Mouse (Mus musculus) urinary bladder, postnatal 14 days (tissue): Measurements from ENCODE around the gene Gpr160.
"Not testable (repeated sequence)": the region's sequence is repeated elsewhere in the genome, so short reads cannot be mapped to it uniquely, and the experiment has no call there.

ENCODE experiments used
- DNase-seq: peaks from one replicate; pipeline ENCODE4 v3.0.0; 2021; ENCODE audit warnings: low spot score

Gene Gpr160

DNA sequence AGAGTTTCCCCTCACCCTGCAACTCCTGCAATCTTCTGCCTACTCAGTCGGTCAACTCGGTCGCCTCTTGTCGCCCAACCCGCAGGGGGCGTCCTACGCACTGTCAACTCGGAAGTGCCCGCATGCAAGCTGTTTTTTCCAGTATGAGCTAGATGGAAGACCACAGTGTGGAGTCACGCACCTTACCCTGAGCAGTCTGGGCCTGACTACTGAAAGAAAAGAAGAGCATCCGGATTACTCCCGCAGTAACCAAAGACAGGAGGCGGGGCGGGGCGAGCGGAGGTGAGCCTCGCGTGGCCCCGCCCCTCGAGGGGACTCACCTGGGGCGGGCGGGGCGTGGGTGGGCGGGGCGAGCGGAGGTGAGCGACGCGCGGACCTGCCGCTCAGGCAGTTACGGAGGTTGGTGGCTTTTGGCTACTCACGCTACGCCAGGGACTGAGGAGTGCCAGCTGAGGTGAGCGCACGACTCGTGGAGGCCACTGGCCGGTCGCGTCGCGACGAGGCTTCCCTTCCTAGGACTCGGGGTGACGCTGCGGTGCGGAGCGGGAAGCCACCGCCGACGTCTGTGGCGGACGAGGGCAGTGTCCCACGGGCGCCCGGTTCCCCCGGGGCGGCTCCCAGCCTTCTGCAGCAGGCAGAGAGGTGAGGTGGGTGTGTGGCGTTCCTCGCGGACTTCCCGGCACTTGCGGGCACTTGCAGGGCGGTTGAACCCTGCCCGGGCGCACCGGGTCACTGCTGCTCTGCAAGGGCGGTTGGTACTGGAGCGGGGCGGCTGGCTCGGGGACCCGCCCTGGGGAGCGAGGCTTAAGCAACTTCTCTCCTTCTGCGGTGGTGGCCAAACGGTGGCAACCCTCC, at the start of gene Gpr160:
TSS of gene Gpr160 (plus strand) at position 347 of the 855 bp plus-strand sequence.
- peak; percentile 74 for DNase-seq

DNA sequence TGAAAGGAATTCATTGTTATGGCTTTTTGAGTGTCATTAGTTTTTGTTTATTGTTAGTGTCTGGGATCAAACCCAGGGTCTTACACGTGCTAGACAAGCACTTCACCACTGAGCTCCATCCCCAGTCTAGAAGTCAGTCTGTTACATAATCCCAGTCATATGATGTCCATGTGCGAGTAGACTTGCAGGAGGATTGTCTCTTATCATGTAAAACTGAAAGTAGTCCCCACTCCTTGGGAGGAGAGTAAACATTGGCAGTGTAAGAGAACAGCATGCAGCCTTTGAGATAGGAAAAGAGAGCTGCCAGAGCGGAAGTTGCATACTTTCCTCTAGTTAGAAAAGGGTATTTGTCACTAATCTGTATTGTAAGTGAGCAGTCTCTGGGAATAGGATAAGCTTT, 42.9 kb upstream of the Gpr160 start:
- DNase-seq: no peak

DNA sequence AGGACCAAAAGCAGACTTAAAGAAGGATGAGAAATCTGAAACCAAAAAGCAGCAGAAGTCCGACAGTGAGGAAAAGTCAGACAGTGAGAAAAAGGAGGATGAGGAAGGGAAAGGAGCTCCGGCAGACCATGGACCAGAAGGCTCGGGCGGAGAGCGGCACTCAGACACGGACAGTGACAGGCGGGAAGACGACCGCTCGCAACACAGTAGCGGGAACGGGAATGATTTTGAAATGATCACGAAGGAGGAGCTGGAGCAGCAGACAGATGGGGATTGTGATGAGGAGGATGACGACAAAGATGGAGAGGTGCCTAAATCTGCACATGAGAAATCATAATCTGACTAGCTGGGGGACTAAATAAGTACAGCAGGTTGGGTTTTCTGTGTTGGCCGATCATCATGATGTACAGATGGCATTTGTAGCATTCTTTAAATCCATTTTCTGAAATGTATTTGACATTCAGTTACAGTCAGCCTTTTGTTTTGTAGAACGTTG, 37.1 kb upstream of the Gpr160 start:
- no peak for DNase-seq

DNA sequence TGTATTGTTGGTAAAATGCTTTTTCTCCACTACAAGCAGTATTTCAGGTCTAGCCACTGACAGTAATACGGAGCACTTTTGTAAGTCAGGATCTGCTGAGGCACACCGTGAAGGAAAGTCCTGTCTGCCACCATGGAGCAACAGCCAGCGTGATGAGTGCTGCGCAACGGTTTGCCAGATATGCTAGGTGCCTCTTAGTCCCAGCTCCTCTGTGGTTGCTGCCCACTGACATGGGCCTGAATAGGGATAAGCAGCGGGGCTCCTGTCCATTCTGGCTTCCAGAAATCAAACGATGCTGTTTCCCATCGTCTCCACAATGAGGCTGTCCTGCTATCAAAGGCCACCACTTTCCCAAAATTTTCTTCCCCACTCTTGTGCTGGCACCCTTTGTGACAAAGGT, 33.6 kb upstream of the Gpr160 start:
- DNase-seq: no peak

DNA sequence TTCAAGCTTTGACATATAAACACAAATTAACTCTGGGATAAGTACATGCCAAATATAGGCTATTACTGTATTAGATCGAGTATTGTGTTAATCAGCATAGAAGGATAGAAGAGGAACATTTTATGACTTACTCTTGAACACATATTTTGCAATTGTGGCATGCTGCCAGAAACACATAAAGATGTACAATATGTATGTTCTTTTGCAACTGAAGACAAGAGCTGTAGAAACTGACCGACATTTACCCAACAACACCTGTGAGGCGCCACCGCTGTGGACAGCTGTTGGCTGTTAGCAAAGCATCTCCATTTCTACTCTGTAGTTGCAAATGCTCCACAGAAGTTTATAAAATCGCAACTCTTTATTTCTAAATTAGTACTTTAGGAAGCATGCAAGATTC, 29.7 kb upstream of the Gpr160 start:
- no peak for DNase-seq

DNA sequence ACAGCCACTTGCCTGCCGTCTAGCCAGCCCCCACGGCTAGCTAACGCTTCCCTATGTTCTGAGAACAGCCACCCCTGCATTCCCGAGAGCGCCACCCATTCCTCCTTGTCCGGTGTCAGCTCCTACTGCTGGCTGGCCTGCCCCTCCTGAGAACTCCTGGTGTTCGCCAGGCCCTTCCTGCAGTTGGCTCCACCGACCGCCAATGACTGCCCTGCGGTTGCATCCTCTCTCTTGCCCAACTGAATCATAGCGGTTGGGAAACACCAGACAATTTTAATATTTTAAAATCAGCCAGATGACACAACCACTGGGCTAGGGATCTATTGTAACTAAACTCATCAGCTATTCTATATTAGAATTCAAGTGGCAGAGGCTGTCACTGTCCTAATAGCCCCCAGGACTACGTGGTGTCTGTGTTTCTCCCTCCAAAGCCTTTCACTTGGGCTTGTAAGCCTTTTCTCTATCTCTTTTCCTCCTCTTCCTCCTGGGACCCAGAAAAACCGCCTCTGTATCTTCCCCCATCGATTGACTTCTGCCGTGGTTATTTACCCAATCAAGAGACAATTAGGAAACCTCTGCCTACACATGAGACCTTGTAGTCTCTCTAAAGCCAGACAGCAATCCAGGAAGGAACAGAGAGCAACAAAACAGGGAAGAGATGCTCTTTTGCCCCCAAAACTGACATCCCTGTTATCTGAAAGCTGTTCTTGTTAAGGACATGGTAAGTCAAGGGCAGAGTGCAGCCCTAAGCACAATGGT, 23.7 kb upstream of the Gpr160 start:
- no peak for DNase-seq

DNA sequence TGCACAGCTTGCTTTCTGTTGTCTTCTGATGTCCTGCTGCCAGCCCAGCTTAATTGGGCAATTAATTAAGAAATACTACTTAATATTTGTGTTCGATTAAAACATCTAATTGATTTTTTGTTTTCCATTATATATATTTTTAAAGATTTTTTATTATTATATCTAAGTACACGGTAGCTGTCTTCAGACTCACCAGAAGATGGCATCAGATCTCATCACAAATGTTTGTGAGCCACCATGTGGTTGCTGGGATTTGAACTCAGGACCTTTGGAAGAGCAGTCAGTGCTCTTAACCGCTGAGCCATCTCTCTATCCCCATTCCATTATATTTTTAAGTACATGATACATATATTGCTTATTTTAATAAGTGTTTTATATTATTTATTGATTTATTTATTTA, 22.5 kb upstream of the Gpr160 start:
- DNase-seq: no peak

DNA sequence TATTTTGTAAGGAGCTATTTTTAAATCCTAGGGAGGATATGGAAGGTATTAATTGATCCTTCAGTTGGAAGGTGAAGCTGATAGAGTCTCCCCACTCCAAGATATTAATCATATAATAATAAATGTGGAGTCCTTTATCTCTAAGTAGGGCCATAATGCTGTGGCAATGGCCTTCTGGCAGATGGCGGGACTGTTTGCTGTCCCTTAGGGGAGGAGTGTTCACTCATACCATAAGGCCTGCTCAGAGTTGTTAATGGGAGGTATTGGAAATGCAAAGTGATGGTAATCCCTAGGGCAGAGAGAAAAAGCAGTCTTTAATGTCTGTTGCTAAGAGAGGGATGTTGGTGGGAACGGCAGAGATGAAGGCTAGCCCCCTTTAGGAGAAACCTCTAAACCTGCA, 10.0 kb upstream of the Gpr160 start:
- no peak for DNase-seq

DNA sequence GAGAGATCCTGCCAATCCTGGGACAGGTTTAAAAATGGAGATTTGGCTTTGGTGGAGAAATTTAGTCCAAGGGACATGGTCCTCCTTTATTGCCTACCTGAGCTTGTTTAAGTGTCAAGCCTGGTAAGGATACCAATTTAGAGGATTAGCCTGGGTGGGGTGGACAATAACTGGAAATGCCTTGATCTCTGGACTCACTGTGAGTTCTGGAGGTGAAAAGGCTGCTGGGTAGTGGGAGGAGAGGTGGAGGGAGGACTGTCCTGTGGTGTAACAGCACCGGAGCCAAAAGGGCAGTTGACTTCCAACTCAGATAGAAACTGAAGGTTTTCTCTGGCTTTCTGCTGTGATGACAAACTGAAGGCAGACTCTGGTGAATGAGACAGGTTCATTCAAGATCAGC, 8.3 kb upstream of the Gpr160 start:
- DNase-seq: no peak

DNA sequence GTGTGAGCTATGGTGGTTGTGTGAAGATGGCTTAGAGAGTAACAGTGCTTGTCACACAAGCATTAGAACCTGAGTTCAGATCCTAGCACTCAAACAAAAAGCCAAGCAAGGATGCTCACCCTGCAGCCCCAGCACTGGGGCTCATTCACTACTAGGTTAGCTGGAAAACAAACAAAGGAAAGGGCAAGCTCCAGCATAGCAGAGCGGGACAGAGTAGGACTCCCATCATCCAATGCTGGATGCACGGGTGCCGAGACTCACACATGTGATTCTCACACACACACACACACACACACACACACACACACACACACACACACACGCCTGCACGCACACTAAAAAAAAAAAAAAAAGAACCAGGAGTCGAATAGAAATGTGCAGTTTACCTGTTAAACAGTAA, 4.3 kb upstream of the Gpr160 start:
- no peak for DNase-seq

DNA sequence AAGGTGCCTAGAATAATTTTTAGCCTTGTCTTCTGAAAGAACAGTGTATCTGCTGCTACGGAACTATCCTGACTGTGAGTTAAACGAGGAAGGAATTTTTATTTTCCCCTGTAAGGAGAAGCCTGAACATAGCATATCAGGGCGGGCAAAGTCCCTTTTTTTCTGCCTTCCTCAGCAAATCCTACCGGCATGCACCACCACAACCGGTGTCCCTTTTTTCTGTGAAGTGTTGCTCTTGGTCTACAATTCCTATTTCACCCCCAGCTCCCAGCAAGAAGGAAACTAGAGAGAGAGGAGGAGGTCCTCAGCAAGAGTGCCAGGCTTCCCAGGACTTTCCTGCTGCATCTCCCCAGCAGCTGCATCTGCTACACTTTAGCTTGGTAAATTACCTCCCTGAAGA, 2.2 kb upstream of the Gpr160 start:
- no peak for DNase-seq

DNA sequence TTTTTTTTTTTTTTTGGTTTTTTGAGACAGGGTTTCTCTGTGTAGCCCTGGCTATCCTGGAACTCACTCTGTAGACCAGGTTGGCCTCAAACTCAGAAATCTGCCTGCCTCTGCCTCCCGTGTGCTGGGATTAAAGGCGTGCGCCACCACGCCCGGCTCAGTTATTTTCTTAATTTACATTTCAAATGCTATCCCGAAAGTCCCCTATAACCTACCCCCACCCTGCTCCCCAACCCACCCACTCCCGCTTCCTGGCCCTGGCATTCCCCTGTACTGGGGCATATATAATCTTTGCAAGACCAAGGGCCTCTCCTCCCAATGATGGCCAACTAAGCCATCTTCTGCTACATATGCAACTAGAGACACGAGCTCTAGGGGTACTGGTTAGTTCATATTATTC, 3.8 kb downstream of the Gpr160 start:
- not testable (repeated sequence) for DNase-seq

DNA sequence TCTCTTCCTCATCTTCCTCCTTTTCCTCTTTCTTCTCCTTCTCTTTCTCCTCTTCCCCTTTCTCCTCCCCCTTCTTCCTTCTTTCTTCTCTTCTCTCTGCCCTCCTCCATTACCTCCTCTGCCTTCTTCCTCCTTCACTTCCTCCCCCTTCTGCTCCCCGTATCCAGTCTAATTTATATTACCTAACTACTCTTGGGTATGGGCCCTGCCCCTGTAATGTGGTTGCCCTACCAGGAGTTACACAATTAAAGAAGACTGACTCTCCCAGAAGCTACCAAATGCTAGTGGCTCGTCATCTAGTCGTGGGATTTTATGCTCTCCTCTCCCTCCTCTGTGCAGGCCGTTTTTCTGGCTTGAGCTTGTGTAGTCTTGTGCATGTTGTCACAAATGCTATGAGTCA, 5.0 kb downstream of the Gpr160 start:
- DNase-seq: peak; percentile 34

DNA sequence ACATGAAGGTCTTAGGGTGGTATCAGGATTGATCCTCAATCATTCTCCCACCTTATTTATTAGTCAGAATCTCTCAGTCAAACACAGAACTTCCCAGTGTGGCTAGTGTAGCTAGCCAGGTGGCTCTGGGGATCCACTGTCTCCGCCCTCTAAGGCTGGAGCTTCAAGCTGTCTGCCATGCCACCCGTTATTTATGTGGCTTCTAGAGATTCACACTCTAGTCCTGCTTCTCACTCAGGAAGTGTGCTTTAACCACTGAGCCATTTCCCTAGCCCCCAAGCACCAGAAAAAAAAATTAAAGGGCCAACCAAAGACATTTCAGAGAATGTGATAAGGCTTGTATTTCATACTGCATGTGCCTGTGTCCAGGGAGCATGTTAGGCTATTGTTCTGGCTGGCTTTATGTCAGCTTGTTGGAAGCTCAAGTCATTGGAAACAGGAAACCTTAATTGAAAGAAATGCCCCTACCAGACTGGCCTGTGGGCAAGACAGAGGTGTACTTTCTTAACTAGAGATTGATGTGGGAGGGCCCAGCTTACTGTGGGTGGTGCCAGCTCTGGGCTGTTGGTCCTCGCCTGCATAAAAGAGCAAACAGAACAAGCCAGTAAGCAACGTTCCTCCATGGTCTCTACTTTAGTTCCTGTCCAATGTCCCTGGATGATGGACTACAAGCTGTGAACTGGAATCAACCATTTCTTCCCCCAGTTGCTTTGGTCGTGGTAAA, 8.1 kb downstream of the Gpr160 start:
- DNase-seq: no peak

DNA sequence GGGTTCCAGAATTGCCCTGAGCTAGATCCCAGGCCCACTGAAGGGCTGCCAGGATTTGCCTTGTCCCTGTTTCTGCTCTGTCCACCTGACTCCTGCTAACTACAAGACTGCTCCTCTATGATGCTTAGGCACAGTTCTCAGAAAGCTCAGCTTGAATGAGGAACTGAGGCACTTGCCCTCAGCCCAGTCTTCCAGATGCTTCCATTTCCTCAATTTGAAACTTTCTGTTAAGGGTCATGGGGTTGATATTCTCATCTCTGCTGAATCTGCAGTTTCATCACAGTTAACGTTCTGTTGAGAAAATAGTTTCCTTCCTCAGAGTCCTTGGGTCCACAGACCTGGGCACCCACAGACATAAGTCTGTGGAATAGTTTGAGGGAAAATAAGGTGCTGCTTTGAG, 8.9 kb downstream of the Gpr160 start:
- no peak for DNase-seq

DNA sequence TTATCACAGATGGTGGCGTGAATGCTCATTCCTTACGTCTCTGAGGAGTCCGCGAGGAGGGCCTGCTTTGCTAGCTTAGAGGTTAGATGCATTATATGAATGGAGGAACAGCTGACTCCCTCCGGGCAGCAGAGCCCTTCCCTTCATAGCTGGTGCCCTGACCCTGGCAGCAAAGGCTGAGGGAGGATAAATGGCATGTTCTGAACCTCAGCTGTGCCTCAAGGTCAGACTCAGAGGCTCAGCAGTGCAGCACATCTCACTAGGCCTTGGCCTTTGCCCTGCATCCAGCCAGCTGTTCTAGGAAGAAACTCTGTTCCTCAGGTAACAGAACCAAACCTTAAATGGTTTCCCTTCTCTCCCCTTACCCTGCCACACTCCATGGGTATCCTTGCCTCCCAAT, 12.4 kb downstream of the Gpr160 start:
- no peak for DNase-seq

DNA sequence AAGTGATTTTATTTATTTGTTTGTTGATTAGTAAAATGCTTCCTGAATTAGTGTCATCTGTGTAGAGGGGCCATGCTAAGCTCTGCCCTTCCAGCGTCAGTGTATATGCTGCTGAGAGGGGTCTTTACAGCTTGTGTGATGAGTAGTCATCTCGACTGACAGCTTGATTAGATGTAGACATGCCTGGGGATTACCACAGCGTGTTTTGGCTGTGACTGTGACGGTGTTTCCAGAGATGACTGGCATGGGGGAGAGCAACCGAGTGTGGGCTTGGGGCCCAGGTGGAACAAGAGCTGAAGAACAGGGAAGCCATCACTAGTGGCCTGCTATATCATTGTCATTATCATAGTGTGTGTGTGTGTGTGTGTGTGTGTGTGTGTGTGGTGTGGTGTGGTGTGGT, 12.9 kb downstream of the Gpr160 start:
- DNase-seq: no peak

DNA sequence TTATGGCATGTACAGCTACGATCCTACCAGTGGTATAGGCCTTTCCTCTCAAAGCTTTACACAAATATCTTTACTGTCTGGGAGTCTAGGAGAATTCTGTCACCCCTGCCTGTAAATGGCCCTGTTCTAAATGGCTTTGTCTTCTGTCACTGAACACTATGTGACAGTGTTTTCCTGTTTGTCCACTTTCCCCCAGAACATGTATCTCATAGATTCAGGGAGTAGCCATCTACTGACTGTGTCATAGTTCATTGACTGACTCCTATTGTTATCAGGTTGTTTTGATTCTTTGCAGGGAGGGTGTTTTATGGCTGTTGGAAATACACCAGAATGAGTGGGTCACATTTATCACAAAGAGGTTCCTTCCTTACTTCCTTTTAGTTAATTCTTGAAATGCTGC, 14.2 kb downstream of the Gpr160 start:
- DNase-seq: no peak

DNA sequence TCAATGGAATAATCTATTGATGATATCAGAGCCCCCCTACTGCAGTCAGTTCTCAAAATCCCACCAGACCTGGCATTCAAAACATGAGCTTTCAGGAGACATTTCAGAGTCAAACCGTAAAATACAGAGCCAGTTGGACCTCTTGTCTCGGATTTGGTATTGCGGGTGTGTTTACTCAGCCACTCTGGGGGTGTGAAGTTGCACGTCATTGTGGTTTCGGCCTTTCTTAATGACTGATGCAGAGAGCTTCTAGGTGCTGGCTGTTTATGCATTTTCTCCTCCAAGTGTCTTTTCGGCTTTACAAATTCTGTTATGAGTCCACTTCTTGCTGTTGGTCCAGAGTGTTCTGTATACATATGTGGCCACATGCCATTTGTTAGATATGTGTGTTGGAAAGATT, 21.0 kb downstream of the Gpr160 start:
- DNase-seq: no peak

DNA sequence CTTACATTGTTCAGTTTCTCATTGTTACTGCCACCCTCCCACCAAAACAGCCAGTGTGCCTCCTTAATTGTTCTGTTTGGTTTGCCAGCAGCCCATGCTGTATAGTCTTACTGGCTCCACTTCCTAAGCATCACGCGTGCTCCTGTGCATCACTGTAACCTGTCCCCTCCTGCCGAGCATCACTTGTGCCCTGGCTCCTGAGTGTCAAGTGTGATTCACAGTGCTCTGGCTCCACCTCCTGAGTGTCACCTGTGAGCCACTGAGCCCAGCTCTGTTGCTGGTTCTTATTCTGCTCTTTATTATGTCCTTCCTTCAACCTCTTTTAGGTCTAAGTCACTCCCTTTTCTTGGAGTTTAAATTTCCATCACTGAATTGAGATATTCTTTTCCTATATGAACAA, 31.7 kb downstream of the Gpr160 start:
- DNase-seq: no peak

DNA sequence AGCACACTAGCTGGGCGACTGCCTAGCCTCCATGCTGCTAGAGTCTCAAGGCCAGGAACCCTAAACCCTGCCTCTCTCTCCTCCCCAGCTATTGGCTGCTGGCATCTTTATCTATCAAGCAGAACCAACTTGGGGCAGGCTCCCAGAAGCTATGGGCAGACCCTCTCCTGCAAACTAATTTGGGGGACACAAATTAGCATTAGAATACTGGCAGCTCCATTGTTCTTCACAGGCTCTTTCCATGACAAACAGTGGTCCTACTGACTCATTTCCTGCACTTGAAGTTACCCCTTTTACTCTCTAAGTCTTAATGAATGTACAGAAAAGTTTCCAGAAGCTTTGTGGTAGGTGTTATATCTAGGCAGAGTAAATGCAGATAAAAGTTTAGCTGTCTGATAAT, 33.3 kb downstream of the Gpr160 start:
- DNase-seq: no peak

DNA sequence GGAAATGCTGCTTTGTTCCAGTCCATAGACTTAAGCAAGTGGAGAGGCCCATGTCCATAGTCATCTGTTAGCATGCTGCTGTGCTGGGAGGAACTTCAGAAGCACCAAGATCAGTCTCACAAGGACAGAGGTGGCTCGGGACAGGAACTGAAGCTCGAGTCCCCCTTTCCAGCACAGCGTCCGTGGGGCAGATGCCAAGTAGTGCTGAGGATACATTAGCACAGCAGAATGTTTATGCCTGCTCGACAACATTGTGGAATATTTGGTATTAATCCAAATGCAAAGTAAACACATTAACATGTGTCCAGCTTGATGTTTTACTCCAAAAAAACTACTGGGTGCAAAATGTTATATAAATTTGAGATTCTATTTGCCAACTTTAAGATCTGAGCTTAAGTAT, 41.0 kb downstream of the Gpr160 start:
- DNase-seq: no peak

DNA sequence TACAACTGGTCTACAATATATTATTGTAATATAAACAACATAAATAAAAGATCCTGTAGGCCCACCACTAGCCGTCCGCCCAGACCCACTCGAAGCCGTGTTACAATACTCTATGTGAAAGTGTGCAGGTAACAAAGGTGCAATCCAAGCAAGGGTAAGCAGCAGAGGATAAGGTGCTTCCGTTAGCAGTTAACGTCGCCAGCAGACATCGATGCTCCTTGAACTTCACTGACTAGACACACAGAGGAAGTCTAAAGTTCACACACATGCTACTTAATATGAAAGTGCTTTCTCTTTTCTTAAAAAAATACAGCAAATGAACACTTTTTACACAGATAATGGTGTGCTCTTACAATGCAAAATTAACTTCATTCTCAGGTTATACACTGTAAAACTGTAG, 43.7 kb downstream of the Gpr160 start:
- no peak for DNase-seq
